Mouse (Mus musculus) limb, embryonic 12.5 days (tissue): Measurements from ENCODE around the gene Fxyd5. TPM values are rescaled to one million over a fixed set of nuclear protein-coding genes. Genes with fewer than 3 reads are reported as not detected.

Source experiments
- microRNA-seq: library from miRNA; unstranded; fragments of <30 nt; microRNA quantifications from one replicate; pipeline ENCODE4, GENCODE M21; 2017
- polyA plus RNA-seq: library from polyadenylated mRNA; unstranded; fragments of >200 nt; fragmentation: Nextera tagmentation; extraction: Ambion mirVana; gene quantifications from 2 replicates; pipeline ENCODE4 v1.2.1, GENCODE M21; 2016

Fxyd5 gene
- polyA plus RNA-seq, 1 experiment from 2014 or later: 10.3 TPM

Small RNA genes lying within 50 kb of the gene (microRNA-seq; reads per million reads assigned to microRNA genes)
- gene Mir7050: not detected

Other genes with a start within 250 kb of the Fxyd5 start
- not detected in 2 replicates for gene Ffar2, start 218.7 kb downstream of the Fxyd5 start, polyA plus RNA-seq
- not detected in 2 replicates for gene Ffar3, start 186.3 kb downstream of the Fxyd5 start, polyA plus RNA-seq
- gene Ffar1, start 180.9 kb downstream of the Fxyd5 start, polyA plus RNA-seq: not detected in 2 replicates
- gene Cd22, start 162.1 kb downstream of the Fxyd5 start, polyA plus RNA-seq: 0.05 and 0.26 TPM in 2 replicates
- 0.29 TPM in 1 of 2 replicates, not detected in the other for gene Mag, start 127.6 kb downstream of the Fxyd5 start, polyA plus RNA-seq
- not detected in 2 replicates for gene Hamp2, start 117.8 kb downstream of the Fxyd5 start, polyA plus RNA-seq
- gene Hamp, start 98.4 kb downstream of the Fxyd5 start, polyA plus RNA-seq: not detected in 2 replicates
- gene Usf2, start 85.7 kb downstream of the Fxyd5 start, polyA plus RNA-seq: 31.9 and 37.6 TPM in 2 replicates
- 32.6 and 33.2 TPM in 2 replicates for gene Lsr, start 69.0 kb downstream of the Fxyd5 start, polyA plus RNA-seq
- gene Fam187b, start 68.7 kb downstream of the Fxyd5 start, polyA plus RNA-seq: 1.00 and 1.1 TPM in 2 replicates
- 9.7 and 10.6 TPM in 2 replicates for gene Fxyd7, start 9.0 kb upstream of the Fxyd5 start, polyA plus RNA-seq
- gene Fxyd1, start 14.7 kb upstream of the Fxyd5 start, polyA plus RNA-seq: 23.6 and 28.2 TPM in 2 replicates
- gene Lgi4, start 16.9 kb upstream of the Fxyd5 start, polyA plus RNA-seq: 0.61 and 0.87 TPM in 2 replicates
- gene Fxyd3, start 34.2 kb upstream of the Fxyd5 start, polyA plus RNA-seq: 18.3 and 19.2 TPM in 2 replicates
- 2.4 and 3.6 TPM in 2 replicates for gene Hpn, start 72.8 kb upstream of the Fxyd5 start, polyA plus RNA-seq
- 1.4 and 2.0 TPM in 2 replicates for gene Scn1b, start 84.5 kb upstream of the Fxyd5 start, polyA plus RNA-seq
- 95.1 and 104 TPM in 2 replicates for gene Gramd1a, start 113.4 kb upstream of the Fxyd5 start, polyA plus RNA-seq
- gene Scgb2b2, start 248.0 kb upstream of the Fxyd5 start, polyA plus RNA-seq: not detected in 2 replicates
- gene Scgb1b2, start 249.3 kb upstream of the Fxyd5 start, polyA plus RNA-seq: not detected in 2 replicates